Comparison of ENCODE assay signal across 17 mouse cellular contexts in genomic region chr5:123972453-123972852, GRCm38 (mm10). TPM values are rescaled to one million over a fixed set of nuclear protein-coding genes. Genes with fewer than 3 reads are reported as not detected.
"Had no signal": no experiment of that assay in that cellular context is flagged by ENCODE, and none has a peak within 500 bp of the region (broad histone marks: within the 10 kb centered on the region; RNA-seq: fewer than 3 reads in every experiment).

No protein-coding gene starts in this region.

- H3K27ac ChIP-seq: lung, embryonic 15.5 days; macrophage; midbrain, embryonic 13.5 days; neural tube, embryonic 12.5 days had no signal

- H3K9ac ChIP-seq: liver, embryonic 15.5 days; liver, postnatal 0 days; lung, embryonic 15.5 days; neural tube, embryonic 12.5 days; stomach, embryonic 15.5 days had no signal

- H3K9me3 ChIP-seq: liver, embryonic 15.5 days; lung, embryonic 15.5 days; megakaryocyte, embryonic 14.5 days; midbrain, embryonic 13.5 days; midbrain, embryonic 15.5 days; neural tube, embryonic 12.5 days; stomach, embryonic 15.5 days had no signal

- DNase-seq: liver, postnatal 0 days; lung, adult 2 months; lung, postnatal 14 days; lung, postnatal 36 days; thymus, postnatal 14 days; thymus, postnatal 36 days had no signal

- H3K36me3 ChIP-seq: liver, embryonic 15.5 days; lung, embryonic 15.5 days; midbrain, embryonic 13.5 days; midbrain, embryonic 15.5 days; neural tube, embryonic 12.5 days; stomach, embryonic 15.5 days had no signal

RNA-seq across cellular contexts. Expression of gene Gm43518, which starts 45.2 kb away (rescaled TPM):
- total RNA-seq: megakaryocyte progenitor cell, adult 5-6 weeks; midbrain, postnatal 0 days; monocyte, adult 5-6 weeks had no signal
- polyA plus RNA-seq: macrophage had no signal
